Mouse (Mus musculus) layer of hippocampus, adult 8-10 months (tissue): ENCODE measurements at regions not wholly inside any gene's neighbourhood (a gene's known extent, or its start where the extent isn't known, plus 50 kb on each side); places are given as distances from the start of the nearest gene placed in this dataset.

Source experiments
- DNase-seq, 2 experiments: peaks; one replicate each; pipeline ENCODE4 v3.0.0; 2022; ENCODE audit warnings: low spot score in 2 of 2

- no peak for DNase-seq
Observed at GRCm38 (mm10) chrX:52668679-52669078, 54.9 kb upstream of the Gpc3 start.

GRCm38 (mm10) chrX:52679045-52679444, 65.3 kb upstream of the Gpc3 start:
- peak in 1 of 2 experiments; percentile 3 for DNase-seq

DNA sequence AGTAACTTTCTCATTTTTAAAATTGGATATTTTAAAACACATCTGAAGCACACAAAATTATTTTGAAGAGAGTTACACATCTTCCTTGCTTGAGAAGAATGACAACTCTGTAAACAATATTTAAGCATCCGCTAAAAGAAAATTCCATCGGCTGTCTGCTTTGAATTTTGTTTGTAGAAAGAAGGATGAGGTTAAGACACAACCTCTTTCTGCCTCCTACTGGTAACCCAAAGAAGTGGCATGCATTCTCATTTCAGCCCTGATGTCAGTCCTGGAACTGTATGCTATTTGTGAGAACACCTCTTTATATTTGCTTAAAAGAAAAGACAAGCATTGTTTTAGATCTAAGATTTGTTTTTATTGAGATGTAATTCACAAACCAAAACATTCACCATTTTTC, 80.6 kb upstream of the Gpc3 start:
- DNase-seq: no peak

GRCm38 (mm10) chrX:52699615-52700014, 85.9 kb upstream of the Gpc3 start:
- no peak for DNase-seq

- DNase-seq: no peak
Observed at GRCm38 (mm10) chrX:52717495-52717894, 73.5 kb upstream of the Ccdc160 start.

DNA sequence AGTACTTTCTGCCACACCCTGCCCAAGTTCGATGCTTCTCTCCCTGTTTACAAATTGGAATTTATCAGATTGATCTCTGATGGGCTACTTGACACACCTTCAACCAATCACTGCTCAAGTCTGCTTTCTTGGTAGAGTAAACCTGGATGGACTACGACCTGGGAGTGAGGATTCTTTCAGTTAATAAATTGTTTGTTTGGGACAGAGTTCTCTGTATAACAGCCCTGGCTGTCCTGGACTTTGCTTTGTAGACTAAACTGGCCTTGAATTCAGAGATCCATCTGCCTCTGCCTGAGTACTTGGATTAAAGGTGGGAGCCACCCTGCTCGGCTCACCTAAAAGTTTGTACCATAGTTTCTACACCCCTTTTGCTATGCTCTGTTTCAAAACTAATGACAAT, 52.9 kb upstream of the Ccdc160 start:
- no peak for DNase-seq
